In genomic region chr3:57998121-57999102, GRCm38 (mm10) we compare ENCODE assay signal across 11 mouse cellular contexts.
DNase-seq lines count a peak whose midpoint lies in the region.
"Had no signal": no experiment of that assay in that cellular context is flagged by ENCODE, and none has a peak within 500 bp of the region (broad histone marks: within the 10 kb centered on the region; RNA-seq: fewer than 3 reads in every experiment).

No protein-coding gene starts in this region.

- peak; percentile 13 for DNase-seq in gastrocnemius, adult 18-20 months (ENCODE audit: low spot score)
- no peak for DNase-seq in gastrocnemius, adult 8-10 months (ENCODE audit: low spot score in 2 of 2)
- DNase-seq in 3134 (ENCODE audit: extremely low read depth, insufficient read length, low spot score) = peak; percentile 2
- DNase-seq in fibroblast of lung, adult 2 months (ENCODE audit: low read depth) = peak; percentile 16
- peak; percentile 57 to 70 for DNase-seq in left cerebral cortex, postnatal 14 days (ENCODE audit: low spot score in 2 of 2)
- DNase-seq in retina, postnatal 1 day = no peak
- no peak for DNase-seq in adrenal gland, postnatal 4 days (ENCODE audit: low spot score in 2 of 2)
- no peak for DNase-seq in urinary bladder, adult 18-20 months (ENCODE audit: low spot score in 2 of 2)
- DNase-seq: adrenal gland, adult 2 months; kidney, adult 18-20 months; thymus, adult 18-20 months had no signal

- intact Hi-C loops in left cerebral cortex, postnatal 14 days (cut with DNase I) = loop anchor here (5.0 kb wide), 2 partner anchors 119 to 221 kb away; no protein-coding TSS in a partner anchor

Comparison
In these comparisons a context has a peak if more than half of its experiments do, and no peak if none do; other contexts are left out.
1. DNase-seq: peak in gastrocnemius, adult 18-20 months (single experiment), 3134 (single experiment), fibroblast of lung, adult 2 months (single experiment) and left cerebral cortex, postnatal 14 days (2 of 2); none in gastrocnemius, adult 8-10 months (0 of 2), retina, postnatal 1 day (single experiment), adrenal gland, postnatal 4 days (0 of 2) and urinary bladder, adult 18-20 months (0 of 2).